Mouse (Mus musculus): Measurements from ENCODE around the gene Grin1.

Gene Grin1

GRCm38 (mm10) chr2:25332286-25333160 lies 13.5 kb upstream of the Grin1 start, which contains the start of gene Man1b1:
Gene Man1b1 (plus strand): TSS chr2:25332338.
- ChIA-PET CTCF (interaction anchor here (0.5 to 1.4 kb wide), 10 partner anchors 40 to 136 kb away, joined by 3 to 10 read pairs (median 4); partner anchors contain the start of genes Anapc2 (in 1 of the 4), Ssna1 (in 1 of the 4), Tmem203 (in 1 of the 4) and Tor4a (in 1 of the 4)), POLR2A (interaction anchor here (0.5 to 2.7 kb wide), 53 partner anchors 9 to 800 kb away, joined by 3 to 15 read pairs (median 4); partner anchors contain the start of genes Anapc2 (in 3 of the 4), Ssna1 (in 3 of the 4), Arrdc1 (in 2 of the 4) and Dpp7 (in 2 of the 4))

- POLR2A ChIA-PET: interaction anchor here in 2 of 4 experiments (0.6 to 1.9 kb wide), 4 partner anchors 17 to 65 kb away, joined by 3 to 4 read pairs (median 4); no protein-coding TSS in a partner anchor
These were observed 12.5 kb upstream of the Grin1 start for GRCm38 (mm10) chr2:25331470-25331869.

GRCm38 (mm10) chr2:25328440-25328839 lies 9.5 kb upstream of the Grin1 start:
- ChIA-PET POLR2A (interaction anchor here (0.5 to 1.5 kb wide), 7 partner anchors 17 to 76 kb away, joined by 3 to 9 read pairs (median 3); partner anchors contain the start of gene Sapcd2 (in 1 of the 4)), CTCF (interaction anchor here (0.6 to 3.2 kb wide), 18 partner anchors 10 to 256 kb away, joined by 3 to 14 read pairs (median 3); partner anchors contain the start of genes Anapc2 (in 1 of the 4), Grin1 (in 1 of the 4), Nelfb (in 1 of the 4) and Sapcd2 (in 1 of the 4))

More at GRCm38 (mm10) chr2:25331470-25331869, 12.5 kb upstream of the Grin1 start:
- CTCF ChIA-PET: interaction anchor here in 3 of 4 experiments (0.7 to 1.6 kb wide), 3 partner anchors 39 to 103 kb away, joined by 3 to 7 read pairs (median 6); no protein-coding TSS in a partner anchor

DNA sequence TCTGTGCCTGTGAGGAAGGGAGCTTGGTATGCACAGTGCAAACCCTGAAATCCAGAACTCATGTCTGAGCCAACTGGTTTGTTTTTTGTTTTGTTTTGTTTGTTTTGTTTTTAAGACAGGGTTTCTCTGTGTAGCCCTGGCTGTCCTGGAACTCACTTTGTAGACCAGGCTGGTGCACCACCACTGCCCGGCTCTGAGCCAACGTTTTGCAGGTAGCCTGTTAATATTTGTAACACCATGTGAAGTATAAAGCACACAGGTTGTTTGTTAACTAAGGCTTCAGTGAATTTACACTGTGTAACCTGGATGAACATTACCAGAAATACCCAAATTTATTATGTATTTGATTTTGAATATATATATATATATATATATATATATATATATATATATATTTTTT lies 7.0 kb upstream of the Grin1 start:
- ChIA-PET POLR2A (no interaction called here), CTCF (interaction anchor here in 1 of 4 experiments (0.6 kb wide), 1 partner anchor 47 kb away, joined by 4 read pairs; no protein-coding TSS in a partner anchor)

DNA sequence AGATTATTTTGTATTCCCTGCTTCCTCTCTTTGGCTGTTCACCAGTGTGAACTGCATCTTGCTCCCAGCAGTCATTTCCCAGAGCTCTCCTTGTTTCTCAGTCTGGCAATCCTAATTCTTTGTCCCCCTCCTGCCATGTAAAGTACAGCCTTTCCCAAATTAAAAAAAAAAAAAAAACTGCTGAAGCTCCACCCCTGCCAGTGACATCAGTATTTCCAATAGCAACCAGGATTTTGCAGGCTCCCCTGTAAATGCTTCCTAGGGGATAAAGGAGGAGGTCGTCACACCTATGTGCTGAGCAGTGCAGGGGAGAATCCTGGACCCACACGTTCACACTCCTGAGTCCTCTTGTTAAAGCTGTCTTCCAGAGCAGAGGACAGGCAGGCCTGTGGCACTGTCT lies 1.1 kb upstream of the Grin1 start:
- ChIA-PET POLR2A (interaction anchor here in 3 of 4 experiments (0.6 to 2.1 kb wide), 9 partner anchors 8 to 583 kb away, joined by 3 to 6 read pairs (median 4); partner anchors contain the start of genes Lrrc26 (in 1 of the 3) and Tprn (in 1 of the 3)), CTCF (interaction anchor here in 3 of 4 experiments (0.6 to 2.1 kb wide), 7 partner anchors 15 to 109 kb away, joined by 3 to 7 read pairs (median 4); partner anchors contain the start of gene Abca2 (in 1 of the 3))

DNA sequence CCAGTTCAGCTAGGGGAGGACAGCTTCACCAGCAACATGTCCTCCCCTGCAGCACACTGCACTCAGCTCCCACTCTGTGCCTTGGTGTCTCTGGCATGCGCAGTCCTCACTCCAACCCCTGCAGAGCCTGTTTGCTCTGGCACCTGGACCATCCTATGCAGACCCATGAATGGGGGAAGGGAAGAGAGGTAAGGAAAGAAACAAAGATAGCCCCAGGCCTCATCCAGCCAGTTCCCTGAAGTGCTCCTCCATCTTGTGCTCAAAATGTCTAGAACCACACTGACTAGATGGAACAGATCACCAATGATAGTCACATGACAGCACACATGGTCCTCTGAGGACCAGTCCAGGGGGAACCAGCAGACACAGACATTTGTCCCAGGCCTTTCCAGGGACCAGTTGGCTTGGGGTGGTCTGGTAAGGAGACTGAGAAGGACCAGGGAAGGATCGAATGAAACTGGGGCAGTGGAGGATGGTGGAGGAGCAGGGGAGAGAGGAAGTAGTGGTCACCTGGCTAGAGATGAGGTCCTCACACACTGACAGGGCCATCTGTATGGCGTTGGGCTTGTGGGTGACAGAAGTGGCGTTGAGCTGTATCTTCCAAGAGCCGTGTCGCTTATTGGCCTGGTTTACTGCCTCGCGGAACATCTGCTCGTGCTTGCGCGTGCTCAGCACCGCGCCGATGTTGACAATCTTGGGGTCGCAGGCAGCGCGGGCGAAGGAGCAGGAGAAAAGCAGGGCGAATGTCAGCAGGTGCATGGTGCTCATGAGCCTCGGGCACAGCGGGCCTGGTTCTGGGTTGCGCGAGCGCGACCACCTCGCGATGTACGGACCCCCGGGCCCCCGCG lies 644 bp downstream of the Grin1 start:
- ChIA-PET CTCF (interaction anchor here in 2 of 4 experiments (0.6 to 2.1 kb wide), 5 partner anchors 9 to 347 kb away, joined by 4 to 7 read pairs (median 5); no protein-coding TSS in a partner anchor), POLR2A (interaction anchor here in 3 of 4 experiments (0.6 to 2.1 kb wide), 7 partner anchors 9 to 141 kb away, joined by 3 to 5 read pairs (median 3); partner anchors contain the start of genes Anapc2 (in 1 of the 3) and Ssna1 (in 1 of the 3))

- POLR2A ChIA-PET: interaction anchor here in 3 of 4 experiments (0.6 to 2.9 kb wide), 28 partner anchors 8 to 392 kb away, joined by 3 to 13 read pairs (median 4); partner anchors contain the start of genes Anapc2 (in 2 of the 3), Ssna1 (in 2 of the 3), AL732309.1 (in 1 of the 3) and Ehmt1 (in 1 of the 3)
- CTCF ChIA-PET: interaction anchor here (0.7 to 2.9 kb wide), 12 partner anchors 9 to 1822 kb away, joined by 3 to 16 read pairs (median 4); partner anchors contain the start of genes Anapc2 (in 1 of the 4) and Ssna1 (in 1 of the 4)
These were observed 7.5 kb downstream of the Grin1 start for GRCm38 (mm10) chr2:25311491-25311891.

GRCm38 (mm10) chr2:25310969-25311368 lies 8.0 kb downstream of the Grin1 start:
- POLR2A ChIA-PET: interaction anchor here in 3 of 4 experiments (0.6 to 2.9 kb wide), 26 partner anchors 9 to 236 kb away, joined by 3 to 13 read pairs (median 4); partner anchors contain the start of genes Anapc2 (in 2 of the 3), Ssna1 (in 2 of the 3), AL732309.1 (in 1 of the 3) and Man1b1 (in 1 of the 3)
- CTCF ChIA-PET: interaction anchor here (0.5 to 2.9 kb wide), 17 partner anchors 8 to 1823 kb away, joined by 3 to 16 read pairs (median 4); partner anchors contain the start of genes Anapc2 (in 1 of the 4), Ssna1 (in 1 of the 4) and Tprn (in 1 of the 4)

DNA sequence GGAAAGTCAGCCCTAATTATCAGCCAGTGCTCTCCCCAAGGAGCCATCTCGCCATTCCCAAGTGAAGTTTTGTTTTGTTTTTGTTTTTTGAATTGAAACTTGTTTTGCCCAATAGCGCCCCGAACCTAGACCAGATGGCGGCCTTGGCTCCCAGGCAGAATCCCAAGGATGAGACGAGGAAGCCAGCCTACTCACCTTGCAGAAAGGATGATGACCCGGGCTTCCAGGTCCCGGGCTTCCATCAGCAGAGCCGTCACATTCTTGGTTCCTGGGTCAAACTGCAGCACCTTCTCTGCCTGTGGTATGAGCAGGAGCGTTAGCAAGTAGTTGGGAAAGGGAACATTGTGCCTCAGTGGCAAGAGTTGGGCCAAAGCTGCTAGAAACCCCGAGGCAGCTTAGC lies 8.8 kb downstream of the Grin1 start:
- ChIA-PET POLR2A (interaction anchor here in 3 of 4 experiments (0.6 to 2.9 kb wide), 11 partner anchors 18 to 234 kb away, joined by 3 to 13 read pairs (median 4); partner anchors contain the start of genes AL732309.1 (in 1 of the 3), Anapc2 (in 1 of the 3), Man1b1 (in 1 of the 3) and Sapcd2 (in 1 of the 3)), CTCF (interaction anchor here in 3 of 4 experiments (0.5 to 2.9 kb wide), 7 partner anchors 17 to 82 kb away, joined by 3 to 16 read pairs (median 4); partner anchors contain the start of gene Tprn (in 1 of the 3))

DNA sequence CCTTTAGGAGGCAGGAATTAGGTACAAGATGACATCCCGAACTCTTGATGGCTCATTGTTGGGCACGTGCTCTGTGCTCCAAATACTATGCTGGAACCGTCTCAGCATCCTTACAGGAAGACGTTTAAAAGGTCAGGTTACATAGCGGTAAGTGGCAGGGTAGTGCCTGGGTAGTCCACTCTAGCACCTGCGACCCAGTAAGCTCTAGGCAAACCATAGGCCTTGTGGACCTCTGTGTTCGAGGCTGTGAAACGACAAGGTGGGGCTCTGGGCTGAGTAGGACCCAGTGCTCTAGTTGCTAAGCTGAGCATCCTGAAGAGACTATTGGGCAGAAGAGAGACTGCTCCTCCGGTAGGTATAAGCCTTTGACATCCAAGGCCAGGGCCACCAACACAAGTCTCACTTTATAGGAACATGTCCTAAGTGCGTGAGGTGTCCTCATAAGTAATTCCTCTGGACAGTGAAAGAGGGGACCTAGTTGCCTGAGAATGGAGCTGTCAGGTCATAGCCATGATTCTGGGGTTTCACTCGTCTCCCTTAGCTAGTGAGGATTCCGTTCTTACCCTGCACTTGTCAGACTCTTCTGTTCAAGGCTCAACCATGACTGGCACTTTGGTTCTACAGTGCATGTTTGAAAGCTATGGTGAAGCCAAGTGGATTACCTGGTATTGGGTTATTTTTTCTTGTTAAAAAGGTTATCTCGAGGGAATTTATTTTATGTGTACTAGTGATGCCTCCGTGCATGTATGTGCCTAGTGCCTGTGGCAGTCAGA lies 13.2 kb downstream of the Grin1 start:
- ChIA-PET CTCF (interaction anchor here in 3 of 4 experiments (0.5 to 2.0 kb wide), 6 partner anchors 11 to 34 kb away, joined by 3 to 10 read pairs (median 4); partner anchors contain the start of genes Anapc2 (in 1 of the 3) and Ssna1 (in 1 of the 3)), POLR2A (interaction anchor here in 3 of 4 experiments (0.6 to 4.2 kb wide), 19 partner anchors 13 to 220 kb away, joined by 3 to 25 read pairs (median 4); partner anchors contain the start of genes Anapc2 (in 1 of the 3), Entpd2 (in 1 of the 3), Lrrc26 (in 1 of the 3) and Man1b1 (in 1 of the 3))

GRCm38 (mm10) chr2:25304657-25305541 lies 14.1 kb downstream of the Grin1 start:
- ChIA-PET CTCF (interaction anchor here (0.5 to 2.0 kb wide), 15 partner anchors 10 to 245 kb away, joined by 3 to 10 read pairs (median 4); partner anchors contain the start of genes Anapc2 (in 1 of the 4), Clic3 (in 1 of the 4), Lrrc26 (in 1 of the 4) and Ssna1 (in 1 of the 4)), POLR2A (interaction anchor here in 3 of 4 experiments (0.7 to 4.2 kb wide), 21 partner anchors 11 to 219 kb away, joined by 3 to 25 read pairs (median 4); partner anchors contain the start of genes Anapc2 (in 1 of the 3), Entpd2 (in 1 of the 3), Lrrc26 (in 1 of the 3) and Man1b1 (in 1 of the 3))

DNA sequence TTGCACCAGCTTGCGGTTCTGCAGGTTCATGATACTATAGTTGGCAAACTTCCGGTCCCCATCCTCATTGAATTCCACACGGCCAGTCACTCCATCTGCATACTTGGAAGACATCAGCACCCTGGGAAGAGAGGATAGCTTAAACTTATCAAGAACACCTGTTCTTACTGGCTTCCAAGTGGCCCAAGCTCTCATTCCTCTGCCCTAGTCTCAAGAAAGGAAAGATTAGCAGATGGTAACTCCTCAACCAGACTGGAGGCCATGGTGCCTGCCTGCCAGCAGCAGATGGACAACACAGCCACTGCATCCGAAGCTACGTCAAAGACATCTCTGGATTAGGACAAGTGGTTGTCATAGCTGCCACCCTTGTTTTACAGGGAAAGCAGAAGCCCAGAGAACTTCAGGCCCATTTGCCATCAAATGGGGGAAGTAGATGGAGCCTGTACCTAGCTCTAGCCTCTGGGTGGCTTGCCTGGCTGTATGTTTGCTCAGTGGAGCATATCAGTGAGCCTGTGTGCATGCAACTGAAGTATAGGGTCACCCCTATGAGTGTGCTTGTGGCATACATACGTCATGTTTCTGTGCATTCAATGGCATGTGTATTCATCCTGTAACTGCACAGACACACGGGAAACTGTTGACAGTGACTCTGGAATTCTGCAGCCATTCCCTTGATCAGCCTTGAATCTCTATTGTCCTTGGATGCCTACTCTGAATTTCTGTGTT lies 14.9 kb downstream of the Grin1 start:
- ChIA-PET CTCF (interaction anchor here (0.5 to 2.0 kb wide), 11 partner anchors 11 to 244 kb away, joined by 3 to 10 read pairs (median 4); partner anchors contain the start of gene Lrrc26 (in 1 of the 4)), POLR2A (interaction anchor here in 2 of 4 experiments (0.7 to 4.2 kb wide), 19 partner anchors 8 to 123 kb away, joined by 3 to 25 read pairs (median 4); partner anchors contain the start of genes Anapc2 (in 1 of the 2), Entpd2 (in 1 of the 2), Lrrc26 (in 1 of the 2) and Man1b1 (in 1 of the 2))

GRCm38 (mm10) chr2:25303452-25303851 lies 15.5 kb downstream of the Grin1 start:
- POLR2A ChIA-PET: interaction anchor here in 2 of 4 experiments (1.0 to 4.2 kb wide), 2 partner anchors 8 to 13 kb away, joined by 3 to 25 read pairs; partner anchors contain the start of gene Lrrc26 (in 1 of the 2)

More at GRCm38 (mm10) chr2:25303452-25303851, 15.5 kb downstream of the Grin1 start:
- CTCF ChIA-PET: interaction anchor here in 2 of 4 experiments (0.9 to 2.0 kb wide), 2 partner anchors 11 to 24 kb away, joined by 3 to 10 read pairs; no protein-coding TSS in a partner anchor
